Mouse (Mus musculus) hematopoietic stem cell, adult 5-6 weeks (primary cell): ENCODE measurements at regions not wholly inside any gene's neighbourhood (a gene's known extent, or its start where the extent isn't known, plus 50 kb on each side); places are given as distances from the start of the nearest gene placed in this dataset.
A peak's percentile ranks its signal among the peaks of the same experiment; 100 is the strongest.
"Not testable (repeated sequence)": the region's sequence is repeated elsewhere in the genome, so short reads cannot be mapped to it uniquely, and the experiment has no call there.

Source experiments
- ATAC-seq, 2 experiments: fragments of 125-278 bp in 1 of 2; replicated peaks in 1 of 2; 2 replicates each; pipeline ENCODE4 v1.8.0; 2016 to 2017; ENCODE audit warnings: inconsistent platforms in 2 of 2, mild to moderate bottlenecking in 2 of 2, moderate number of reproducible peaks in 2 of 2, low read depth in 1 of 2, moderate TSS enrichment in 1 of 2; ENCODE audit not compliant: low FRiP score in 2 of 2, poor library complexity in 2 of 2, severe bottlenecking in 2 of 2, insufficient read depth in 1 of 2, low TSS enrichment in 1 of 2

DNA sequence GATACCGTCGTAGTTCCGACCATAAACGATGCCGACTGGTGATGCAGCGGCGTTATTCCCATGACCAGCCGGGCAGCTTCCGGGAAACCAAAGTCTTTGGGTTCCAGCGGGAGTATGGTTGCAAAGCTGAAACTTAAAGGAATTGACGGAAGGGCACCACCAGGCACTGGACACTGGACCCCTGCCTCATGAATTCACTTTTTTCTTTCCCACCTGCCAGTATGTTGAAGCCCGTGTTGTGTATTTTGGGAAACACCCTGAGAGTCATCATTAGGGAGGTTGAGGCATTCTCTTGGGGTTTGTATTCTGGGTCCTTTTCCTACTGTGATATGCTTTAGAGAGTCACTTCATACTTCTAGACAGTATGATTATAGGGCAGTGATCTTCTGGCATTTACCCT is 197.9 kb downstream of the Samd9l start:
- ATAC-seq: not testable (repeated sequence)

- ATAC-seq: no peak
These were observed 198.3 kb downstream of the Samd9l start for GRCm38 (mm10) chr6:3201107-3201506.

- ATAC-seq: not testable (repeated sequence)
These were observed 198.8 kb downstream of the Samd9l start for GRCm38 (mm10) chr6:3200586-3200985.

- ATAC-seq: not testable (repeated sequence)
These were observed 206.9 kb downstream of the Samd9l start for GRCm38 (mm10) chr6:3192424-3192820.

- not testable (repeated sequence) for ATAC-seq
These were observed 207.5 kb downstream of the Samd9l start for GRCm38 (mm10) chr6:3191695-3192423.

DNA sequence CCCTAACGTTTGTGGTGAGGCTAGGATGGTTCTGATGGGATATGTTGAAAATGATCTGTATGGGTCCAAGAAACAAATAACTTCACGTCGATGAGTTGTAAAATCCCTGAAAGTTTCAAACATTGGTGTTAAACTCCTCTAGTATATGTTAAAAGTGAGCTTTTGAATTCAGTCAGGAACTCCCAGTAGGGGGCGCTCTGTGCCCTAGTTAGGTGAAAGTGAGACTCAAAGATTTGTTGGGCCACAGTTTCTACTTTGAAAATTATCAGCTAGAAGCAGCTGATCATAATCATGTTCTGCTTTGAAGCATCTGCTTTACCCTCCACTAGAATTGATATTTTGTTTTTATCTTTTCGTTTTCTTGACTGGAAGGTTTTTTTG is 215.6 kb downstream of the Samd9l start:
- 0 out of 4 replicates have a peak, but pooled peaks of 1 of the 2 experiments have one; percentile 13 for ATAC-seq

DNA sequence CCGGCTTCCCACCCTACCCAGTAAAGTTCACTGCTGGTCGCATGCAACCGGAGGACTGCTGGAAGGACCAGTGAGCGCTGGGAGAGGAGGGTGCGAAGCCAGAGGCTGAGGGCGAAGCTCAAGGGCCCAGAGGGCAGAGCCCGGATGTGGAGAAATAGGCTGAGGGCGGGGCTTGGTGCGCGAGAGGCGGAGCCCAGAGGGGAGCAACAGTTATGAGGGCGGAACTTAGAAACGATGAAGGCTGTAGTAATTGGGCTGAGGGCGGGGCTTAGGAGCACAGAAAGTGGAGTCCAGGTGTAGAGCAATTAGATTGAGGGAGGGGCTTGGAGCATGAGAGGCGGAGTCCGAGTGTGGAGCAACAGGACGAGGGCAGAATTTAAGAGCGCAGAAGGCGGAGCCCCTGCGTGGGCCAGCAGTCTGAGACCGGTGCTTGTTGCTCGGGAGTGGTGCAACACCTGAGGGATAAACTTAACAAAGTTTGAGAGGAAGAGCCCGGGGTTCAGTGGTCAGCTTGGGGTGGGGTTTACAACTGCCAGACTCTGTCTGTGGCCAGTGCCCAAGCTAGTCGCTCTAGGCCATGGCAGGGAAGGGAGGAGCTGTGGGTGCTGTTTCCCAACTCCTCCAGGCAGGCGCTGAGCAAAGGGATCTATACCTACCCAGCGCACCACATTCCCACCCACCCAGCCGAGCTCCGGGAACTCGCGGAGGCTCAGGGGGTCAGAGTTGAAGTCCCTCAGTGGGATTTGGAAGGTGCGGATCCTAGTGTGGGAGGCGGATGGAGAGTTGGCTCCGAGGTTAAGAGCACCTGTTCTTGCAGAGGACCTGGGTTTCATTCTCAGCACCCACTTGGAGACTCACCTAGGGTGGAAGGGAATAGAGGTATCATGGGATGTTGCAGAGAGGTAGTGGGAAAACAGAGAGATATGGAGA is 216.2 kb downstream of the Samd9l start:
- peak; percentile 81 to 85 for ATAC-seq

DNA sequence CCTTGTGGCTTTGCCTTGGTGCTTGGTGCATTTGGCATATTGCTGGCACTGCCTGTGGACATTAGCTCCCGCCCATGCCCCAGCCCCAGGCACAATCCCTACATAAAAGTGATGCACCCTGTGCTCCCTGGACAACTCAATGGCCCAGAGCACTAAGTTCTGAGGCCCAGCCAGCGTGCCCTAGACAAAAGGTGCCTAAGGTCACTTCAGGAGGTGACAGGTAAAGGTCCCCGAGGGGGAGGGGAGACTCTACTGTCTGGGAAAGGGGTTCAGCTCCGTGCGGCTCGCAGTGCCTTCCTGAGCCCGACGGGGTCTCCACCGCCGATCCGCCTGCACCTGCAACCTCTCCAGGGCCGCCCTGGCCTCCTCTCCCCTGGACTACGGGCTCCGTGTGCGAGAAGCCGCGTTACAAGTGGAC is 216.9 kb downstream of the Samd9l start:
- not testable (repeated sequence) for ATAC-seq

DNA sequence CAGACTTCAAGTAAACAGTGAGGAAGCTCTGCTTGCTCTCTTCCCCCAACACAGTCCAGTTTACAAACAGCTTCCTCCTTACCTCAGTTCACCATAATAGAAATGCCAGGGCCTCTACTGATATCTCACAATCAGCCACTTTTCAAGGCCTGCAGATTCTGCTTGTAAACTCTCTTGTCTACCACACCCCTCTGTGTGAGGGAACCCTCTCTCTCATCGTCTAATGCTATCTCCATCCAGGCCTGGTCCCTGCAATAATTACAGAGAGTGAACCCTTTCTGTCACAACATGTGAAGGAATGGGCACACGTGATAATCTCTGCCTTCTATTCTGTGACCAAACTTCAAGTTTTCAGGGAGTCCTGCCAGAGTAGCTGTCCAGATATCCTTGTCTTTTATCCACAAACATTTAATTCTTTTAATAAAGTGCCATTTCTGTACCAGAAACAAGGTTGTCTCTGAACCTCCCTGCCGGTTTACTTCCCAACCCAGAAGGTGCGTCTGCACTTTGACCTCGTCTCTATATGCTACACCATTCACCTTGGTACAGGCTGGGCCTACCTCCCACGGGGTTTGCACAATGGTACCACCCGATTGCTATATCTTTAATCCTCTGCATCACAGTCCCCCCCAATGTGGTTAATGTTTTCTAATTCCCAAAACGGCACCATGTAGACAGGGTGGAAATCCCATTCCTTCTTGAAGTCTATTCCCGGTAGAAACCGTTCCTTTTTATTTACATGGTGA is 219.6 kb downstream of the Samd9l start:
- ATAC-seq: not testable (repeated sequence)

- not testable (repeated sequence) for ATAC-seq
These were observed 229.9 kb downstream of the Samd9l start for GRCm38 (mm10) chr6:3169479-3169878.

DNA sequence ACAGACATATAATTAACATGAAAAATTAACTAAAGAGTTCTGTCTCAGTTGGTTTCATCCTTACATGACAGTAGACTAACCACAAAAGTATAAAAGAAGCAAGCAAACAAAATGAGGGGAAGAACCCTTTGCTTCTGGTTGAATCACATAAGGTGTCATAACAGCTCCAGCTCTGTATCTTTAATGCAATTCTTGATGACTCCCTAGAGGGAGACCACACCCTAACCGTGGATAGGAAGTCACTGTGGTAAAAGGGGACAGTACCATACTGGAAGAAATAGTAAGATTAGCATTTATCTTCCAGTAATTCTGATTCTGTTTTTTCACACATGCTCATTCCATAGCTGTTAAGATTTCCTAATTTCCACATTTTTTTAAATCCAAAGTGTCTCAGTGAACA is 233.2 kb downstream of the Samd9l start:
- ATAC-seq: peak in 1 of 2 experiments; percentile 32; a peak in 1 of 4 replicates

GRCm38 (mm10) chr6:3151901-3152300 is 247.5 kb downstream of the Samd9l start:
- not testable (repeated sequence) for ATAC-seq

DNA sequence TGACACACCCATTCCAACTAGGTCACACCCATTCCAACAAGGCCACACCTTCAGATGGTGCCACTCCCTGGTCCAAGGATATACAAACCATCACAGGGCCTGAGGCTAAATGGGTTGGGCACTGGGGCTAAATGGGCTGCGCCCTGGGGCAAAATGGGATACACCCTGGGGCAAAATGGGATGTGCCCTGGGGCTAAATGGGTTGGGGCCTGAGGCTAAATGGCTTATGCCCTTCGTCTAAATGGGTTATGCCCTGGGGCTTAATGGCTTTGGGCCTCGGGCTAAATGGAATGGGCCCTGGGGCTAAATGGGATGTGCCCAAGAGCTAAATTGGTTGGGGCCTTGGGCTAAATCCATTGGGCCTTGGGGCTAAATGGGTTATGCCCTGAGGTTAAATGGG is 261.5 kb downstream of the Samd9l start:
- ATAC-seq: not testable (repeated sequence)

GRCm38 (mm10) chr6:3133763-3134162 is 265.6 kb downstream of the Samd9l start:
- ATAC-seq: not testable (repeated sequence)

GRCm38 (mm10) chr6:3116296-3116695 is 283.1 kb downstream of the Samd9l start:
- peak; percentile 42 to 56; a peak in 1 of 4 replicates for ATAC-seq
